Mouse (Mus musculus) midbrain, postnatal 0 days (tissue): ENCODE measurements around the gene Olfm2. TPM values are rescaled to one million over a fixed set of nuclear protein-coding genes. Genes with fewer than 3 reads are reported as not detected.

Experiments
- ATAC-seq: fragments of 200-750 bp; cut with Nextera tagmentation; 2 replicates; pipeline ENCODE4 v1.8.0; 2017; ENCODE audit warnings: moderate number of reproducible peaks, mild to moderate bottlenecking, moderate TSS enrichment, moderate library complexity; ENCODE audit not compliant: low FRiP score
- DNase-seq: peaks from one replicate; pipeline ENCODE4 v3.0.0-alpha.2; 2015; ENCODE audit warnings: low spot score
- H3K27ac ChIP-seq: fragments of 300-500 bp; sonication (generic); 2 replicates; pipeline ENCODE4 v1.5.1; 2014; ENCODE audit warnings: low read depth, mild to moderate bottlenecking, low read length, mixed read lengths
- H3K27me3 ChIP-seq: fragments of 300-500 bp; sonication (generic); 2 replicates; pipeline ENCODE4 v1.6.1; 2014; ENCODE audit warnings: low read length, control low read depth, mixed read lengths; ENCODE audit not compliant: insufficient read depth
- H3K36me3 ChIP-seq: fragments of 300-500 bp; sonication (generic); 2 replicates; pipeline ENCODE4 v1.6.1; 2014; ENCODE audit warnings: low read length, control low read depth, mixed read lengths; ENCODE audit not compliant: insufficient read depth
- H3K4me1 ChIP-seq: fragments of 300-500 bp; sonication (generic); 2 replicates; pipeline ENCODE4 v1.6.1; 2014; ENCODE audit warnings: mild to moderate bottlenecking, control low read depth, antibody characterized with exemption, low read length, mixed read lengths; ENCODE audit not compliant: insufficient read depth
- H3K4me2 ChIP-seq: fragments of 300-500 bp; sonication (generic); 2 replicates; pipeline ENCODE4 v1.6.1; 2014; ENCODE audit warnings: low read depth, mild to moderate bottlenecking, low read length, mixed read lengths; ENCODE audit not compliant: poor library complexity, severe bottlenecking
- H3K4me3 ChIP-seq: fragments of 300-500 bp; sonication (generic); 2 replicates; pipeline ENCODE4 v1.5.1; 2014; ENCODE audit warnings: low read depth, mild to moderate bottlenecking, low read length, moderate library complexity
- H3K9ac ChIP-seq: fragments of 300-500 bp; sonication (generic); replicated peaks from 2 replicates; pipeline ENCODE4 v1.6.1; 2014; ENCODE audit warnings: mild to moderate bottlenecking, low read length, moderate library complexity, mixed read lengths; ENCODE audit not compliant: poor library complexity, severe bottlenecking
- H3K9me3 ChIP-seq: fragments of 300-500 bp; sonication (generic); 2 replicates; pipeline ENCODE4 v1.6.1; 2016; ENCODE audit warnings: low read length, control low read depth
- CTCF ChIP-seq: IDR thresholded peaks from 2 replicates; pipeline ENCODE4 v1.5.1; 2016; ENCODE audit warnings: antibody characterized with exemption, mild to moderate bottlenecking
- WGBS: fragments of 180-500 bp; shearing (Covaris S2); extraction: QIAGEN DNeasy Blood & Tissue Kit; methylation state at CpG from one replicate; pipeline ENCODE4 v1.1.7; 2014; 5-methylcytosine and 5-hydroxymethylcytosine counted together
- polyA plus RNA-seq: library from polyadenylated mRNA; unstranded; fragments of >200 nt; fragmentation: Nextera tagmentation; extraction: Ambion mirVana; gene quantifications from 2 replicates; pipeline ENCODE4 v1.2.1, GENCODE M21; 2015
- total RNA-seq: library from RNA; depleted of rRNA; stranded (reverse); fragments of >200 nt; gene quantifications from 2 replicates; pipeline ENCODE4 v1.2.3, GENCODE M21; 2014

Gene Olfm2
- total and polyA plus RNA-seq, 2 experiments from 2014 or later: 245 to 342 TPM

DNA sequence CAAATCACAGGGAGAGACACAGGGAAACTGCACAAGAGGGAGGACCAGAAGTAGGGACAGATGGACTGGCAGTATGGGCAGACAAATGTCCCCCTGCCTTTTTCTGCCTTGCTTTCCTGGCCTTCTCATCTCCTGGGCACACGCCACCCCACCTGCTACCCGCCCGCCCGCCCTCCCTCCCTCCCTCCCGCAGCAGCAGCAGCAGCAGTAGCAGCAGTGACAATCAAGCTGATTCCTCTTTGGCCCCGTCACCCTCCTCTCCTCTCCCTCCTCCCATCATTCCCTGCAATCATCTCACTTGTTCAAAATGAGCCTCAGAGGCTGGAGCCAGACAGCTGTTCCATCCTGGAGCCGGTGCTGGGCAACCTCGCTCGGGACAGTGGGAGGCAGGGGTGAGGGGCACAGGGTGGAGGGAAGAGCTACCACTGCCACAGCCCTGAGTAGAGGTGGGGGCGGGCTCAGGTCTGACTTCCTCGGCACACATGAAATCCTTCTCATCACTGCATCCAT lies 32.6 kb downstream of the Olfm2 start:
- no peaks in the 10 kb centered on the region for H3K9me3 ChIP-seq
- no peak overlapping the region for H3K27ac ChIP-seq
- no peak for TF ChIP-seq CTCF
- DNase-seq: peak; percentile 44
- H3K4me3 ChIP-seq: no peak overlapping the region
- WGBS: 15% methylated on average over 10 of the region's 11 CpGs
- peak; percentile 50 for ATAC-seq
- H3K36me3 ChIP-seq: no peaks in the 10 kb centered on the region; the same call in 1 of the 2 replicates
- 0 out of 2 replicates have a peak, but pooled peaks cover 2% of the 10 kb centered on the region for H3K4me1 ChIP-seq
- H3K4me2 ChIP-seq: no peak overlapping the region
- H3K27me3 ChIP-seq: no peaks in the 10 kb centered on the region
- H3K9ac ChIP-seq: no peak overlapping the region

DNA sequence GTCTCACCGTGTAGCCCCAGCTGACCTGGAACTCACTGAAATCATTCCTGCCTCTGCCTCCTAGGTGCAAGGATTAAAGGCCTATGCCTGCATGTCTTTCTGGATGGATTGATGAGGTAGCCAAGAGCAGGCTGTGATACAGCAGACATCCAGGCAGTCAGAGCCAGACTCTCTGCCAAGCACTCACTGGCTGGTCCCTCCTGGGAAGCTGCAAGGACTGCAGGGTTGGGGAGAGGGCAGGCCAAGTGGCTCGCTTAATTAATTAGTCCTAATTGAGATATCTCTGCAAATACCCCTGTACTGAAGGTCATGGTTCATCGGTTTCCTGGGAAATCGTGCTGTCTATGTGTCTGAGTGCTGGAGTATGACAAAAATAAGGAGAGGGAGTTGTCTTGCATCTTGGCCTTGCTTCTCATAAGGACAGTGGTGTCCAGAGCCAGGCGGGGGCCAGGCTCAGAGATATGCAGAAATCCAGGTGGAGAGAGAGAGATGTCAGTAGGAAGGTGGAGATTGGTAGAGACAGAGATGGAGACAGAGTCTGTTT lies 33.1 kb downstream of the Olfm2 start:
- no peak overlapping the region for H3K4me2 ChIP-seq
- H3K27ac ChIP-seq: no peak overlapping the region
- no peak overlapping the region for H3K4me3 ChIP-seq
- 0 out of 2 replicates have a peak, but pooled peaks cover 2% of the 10 kb centered on the region for H3K4me1 ChIP-seq
- H3K9me3 ChIP-seq: no peaks in the 10 kb centered on the region
- ATAC-seq: peak; percentile 45; the same call in 1 of the 2 replicates
- H3K9ac ChIP-seq: no peak overlapping the region
- 39% methylated on average over 5 of the region's 5 CpGs for WGBS
- no peak for TF ChIP-seq CTCF
- H3K36me3 ChIP-seq: no peaks in the 10 kb centered on the region; the same call in 1 of the 2 replicates
- H3K27me3 ChIP-seq: no peaks in the 10 kb centered on the region
- DNase-seq: peak; percentile 54

DNA sequence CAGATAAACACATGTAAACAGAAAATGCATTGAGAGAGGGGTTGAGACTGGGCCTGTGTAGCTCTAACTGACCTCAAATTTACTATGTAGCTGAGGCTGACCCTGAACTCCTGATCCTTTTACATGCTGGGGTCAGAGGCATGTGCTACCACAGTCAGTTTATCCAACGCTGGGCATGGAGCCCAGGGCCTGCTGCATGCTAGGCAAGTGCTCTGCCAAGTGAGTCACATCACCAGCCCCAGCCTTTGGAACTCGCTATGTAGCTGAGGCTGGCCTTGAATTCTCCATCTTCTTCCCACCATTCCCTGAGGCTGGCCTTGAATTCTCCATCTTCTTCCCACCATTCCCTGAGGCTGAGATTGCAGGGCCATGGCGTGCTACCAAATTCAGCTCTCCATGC lies 35.7 kb downstream of the Olfm2 start:
- 0 out of 2 replicates have a peak, but pooled peaks cover 2% of the 10 kb centered on the region for H3K4me1 ChIP-seq
- DNase-seq: no peak
- no peak overlapping the region for H3K4me2 ChIP-seq
- no peak for ATAC-seq
- H3K4me3 ChIP-seq: no peak overlapping the region
- H3K36me3 ChIP-seq: no peaks in the 10 kb centered on the region; the same call in 1 of the 2 replicates
- no peaks in the 10 kb centered on the region for H3K9me3 ChIP-seq
- no peak for TF ChIP-seq CTCF
- no peaks in the 10 kb centered on the region for H3K27me3 ChIP-seq
- H3K27ac ChIP-seq: no peak overlapping the region
- WGBS: 88% methylated on average over 3 of the region's 3 CpGs
- H3K9ac ChIP-seq: no peak overlapping the region

DNA sequence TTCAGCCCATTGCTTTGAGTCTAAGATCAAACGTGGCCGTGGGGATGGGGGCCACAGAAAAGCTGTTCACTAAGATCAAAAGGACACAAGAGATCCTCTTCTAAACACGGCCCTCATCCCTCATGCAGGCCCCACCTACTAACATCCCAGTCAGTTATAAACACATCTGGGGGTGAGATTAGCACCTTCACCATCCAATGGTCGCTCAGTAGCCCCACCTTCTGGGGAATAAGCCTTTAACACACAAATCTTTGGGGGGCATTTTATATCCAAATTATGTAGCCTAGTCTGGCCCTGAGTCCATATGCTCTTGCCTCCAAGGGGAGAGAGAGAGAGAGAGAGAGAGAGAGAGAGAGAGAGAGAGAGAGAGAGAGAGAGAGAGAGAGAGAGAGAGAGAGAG lies 40.2 kb downstream of the Olfm2 start:
- DNase-seq: no peak
- H3K36me3 ChIP-seq: no peaks in the 10 kb centered on the region; the same call in 1 of the 2 replicates
- no peak for ATAC-seq
- no peak overlapping the region for H3K4me3 ChIP-seq
- H3K4me1 ChIP-seq: peaks cover 5% of the 10 kb centered on the region; the same call in 1 of the 2 replicates
- WGBS: 40% methylated on average over 4 of the region's 4 CpGs
- H3K27ac ChIP-seq: no peak overlapping the region
- no peak overlapping the region for H3K4me2 ChIP-seq
- no peak for TF ChIP-seq CTCF
- H3K27me3 ChIP-seq: no peaks in the 10 kb centered on the region
- no peaks in the 10 kb centered on the region for H3K9me3 ChIP-seq
- no peak overlapping the region for H3K9ac ChIP-seq

DNA sequence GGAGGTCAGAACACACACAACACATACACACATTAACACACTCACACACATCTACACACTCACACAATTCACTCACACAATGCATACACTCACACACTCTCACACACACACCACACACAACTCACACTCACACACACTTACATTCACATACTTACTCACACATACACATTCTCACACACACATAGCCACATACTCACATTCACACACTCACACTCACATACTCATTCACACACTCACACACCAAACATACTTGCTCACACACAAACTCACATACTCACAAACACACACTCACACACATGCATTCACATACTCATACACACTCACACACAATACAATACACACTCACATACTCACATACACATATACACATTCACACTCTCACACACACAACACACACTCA lies 40.7 kb downstream of the Olfm2 start:
- no peak for TF ChIP-seq CTCF
- no peaks in the 10 kb centered on the region for H3K27me3 ChIP-seq
- H3K4me2 ChIP-seq: no peak overlapping the region
- no peak for DNase-seq
- no peaks in the 10 kb centered on the region for H3K36me3 ChIP-seq
- H3K9me3 ChIP-seq: no peaks in the 10 kb centered on the region
- H3K4me1 ChIP-seq: peaks cover 5% of the 10 kb centered on the region; the same call in 1 of the 2 replicates
- no peak overlapping the region for H3K4me3 ChIP-seq
- H3K27ac ChIP-seq: no peak overlapping the region
- no peak overlapping the region for H3K9ac ChIP-seq
- no peak for ATAC-seq

DNA sequence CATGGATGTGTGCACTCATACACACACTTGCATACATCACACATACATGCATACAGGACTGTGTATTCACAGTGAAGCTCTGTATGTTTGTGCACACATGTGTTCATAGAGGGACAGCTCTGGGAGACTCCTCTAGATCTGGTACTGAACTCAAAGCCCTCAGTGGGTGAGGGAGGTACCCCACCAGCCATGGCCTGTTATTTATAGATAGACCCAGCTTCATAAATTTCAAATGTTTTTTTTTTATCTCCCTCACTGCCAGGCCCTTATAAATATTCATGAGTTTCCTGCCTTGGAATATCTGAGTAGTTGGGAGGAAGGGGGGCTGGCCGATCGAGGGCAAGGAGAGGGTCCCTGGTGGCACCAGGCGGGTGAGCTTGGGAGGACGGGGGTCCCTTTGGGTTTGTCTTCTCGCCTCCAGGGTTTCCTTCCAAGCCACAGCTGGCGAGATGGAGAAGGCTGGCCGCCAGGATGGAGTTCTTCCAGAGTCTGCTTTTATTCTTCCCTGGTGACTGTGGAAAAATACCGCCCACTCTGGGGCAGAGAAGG lies 42.2 kb downstream of the Olfm2 start:
- ATAC-seq (peak; percentile 64), DNase-seq (peak; percentile 47)
- Histone ChIP-seq H3K4me1 (peaks cover 5% of the 10 kb centered on the region; the same call in 1 of the 2 replicates), H3K4me2 (no peak overlapping the region), H3K27ac (peak overlapping the region; percentile 57), H3K9me3 (no peaks in the 10 kb centered on the region), H3K27me3 (no peaks in the 10 kb centered on the region), H3K4me3 (no peak overlapping the region), H3K36me3 (0 out of 2 replicates have a peak, but pooled peaks cover 2% of the 10 kb centered on the region), H3K9ac (no peak overlapping the region)
- WGBS: 9% methylated on average over 8 of the region's 8 CpGs
- no peak for TF ChIP-seq CTCF
